Mouse (Mus musculus): ENCODE measurements around the gene Xkr8. TPM values are rescaled to one million over a fixed set of nuclear protein-coding genes. Genes with fewer than 3 reads are reported as not detected.
"Not testable (repeated sequence)": the region's sequence is repeated elsewhere in the genome, so short reads cannot be mapped to it uniquely, and the experiment has no call there.

Xkr8 gene
- 3.4 and 3.6 TPM in 2 replicates for polyA plus RNA-seq (2015; fragmentation: Nextera tagmentation; extraction: Ambion mirVana)

GRCm38 (mm10) chr4:132732148-132732684, at the start of gene Xkr8:
Gene Xkr8, minus strand, starts transcription at chr4:132732546.
- no peaks in the 10 kb centered on the region for H3K27me3 ChIP-seq
- no peak within 1 kb of the TSS for H3K27ac ChIP-seq (replicated peaks)
- WGBS = 1% methylated on average over 34 of the region's 34 CpGs
- ATAC-seq (replicated peaks) = peak; percentile 95
- H3K4me3 ChIP-seq = peak within 1 kb of the TSS; percentile 51
- H3K36me3 ChIP-seq = no peaks in the 10 kb centered on the region
- no peaks in the 10 kb centered on the region for H3K9me3 ChIP-seq
- peak within 1 kb of the TSS; percentile 60 for H3K4me2 ChIP-seq (replicated peaks)
- H3K4me1 ChIP-seq = peaks cover 10% of the 10 kb centered on the region
- H3K9ac ChIP-seq (replicated peaks) = peak within 1 kb of the TSS; percentile 48

DNA sequence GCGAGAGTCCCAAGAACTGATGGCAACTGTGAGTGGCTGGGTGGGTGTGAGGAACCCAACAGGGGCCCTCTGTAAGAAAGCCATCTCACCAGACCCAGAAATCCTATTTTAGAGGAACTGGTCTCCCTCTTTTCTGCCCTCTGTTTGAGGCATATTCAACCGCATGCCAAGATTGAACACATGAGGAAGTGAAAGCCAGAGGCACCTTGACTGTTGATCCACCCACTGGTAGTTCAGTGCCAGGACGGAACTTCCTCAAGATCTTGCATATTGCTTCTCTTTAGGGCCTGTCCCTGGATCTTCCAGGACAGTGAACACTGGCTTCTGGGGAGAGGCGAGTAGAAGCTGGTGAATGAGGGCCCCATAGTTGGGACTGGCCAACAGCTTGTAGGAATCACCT, 47.9 kb upstream of the Xkr8 start:
- Histone ChIP-seq H3K27me3 (no peaks in the 10 kb centered on the region), H3K9me3 (no peaks in the 10 kb centered on the region), H3K4me1 (no peaks in the 10 kb centered on the region), H3K9ac (replicated peaks) (no peak overlapping the region), H3K36me3 (peaks cover 33% of the 10 kb centered on the region), H3K4me3 (no peak overlapping the region), H3K4me2 (replicated peaks) (no peak overlapping the region), H3K27ac (replicated peaks) (no peak overlapping the region)
- 94% methylated on average over 4 of the region's 4 CpGs for WGBS
- ATAC-seq (replicated peaks) = no peak

DNA sequence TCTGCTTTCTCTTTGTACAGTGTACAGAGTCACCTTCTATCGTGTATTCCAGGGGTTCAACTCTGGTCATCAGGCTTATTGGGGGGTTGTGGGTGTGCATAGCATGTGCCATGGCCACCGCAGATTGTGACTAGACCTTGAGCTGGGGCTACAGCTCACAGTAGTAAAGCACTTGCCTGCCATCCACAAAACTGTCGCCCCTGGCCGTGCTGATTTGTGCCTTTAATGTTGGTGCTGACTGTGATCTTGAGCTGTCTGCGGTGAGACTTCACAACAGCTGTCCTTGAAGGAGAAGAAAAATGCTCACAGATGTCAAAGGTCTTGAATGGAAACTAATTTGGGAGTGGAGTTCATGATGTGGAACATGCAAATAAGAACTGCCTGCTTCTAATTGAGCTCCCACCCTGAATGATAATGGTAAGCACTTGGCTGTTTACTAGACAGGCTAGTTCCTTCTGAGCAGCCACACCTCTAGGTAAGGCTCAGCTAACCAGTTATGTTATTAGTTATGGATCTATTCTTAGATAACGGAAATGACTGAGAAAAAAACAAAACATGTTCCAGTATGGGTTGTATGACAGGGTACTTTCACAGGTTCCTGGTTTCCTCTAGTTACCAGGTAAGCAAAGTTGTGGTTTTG, 46.3 kb upstream of the Xkr8 start:
- ATAC-seq (replicated peaks) = no peak
- peaks cover 47% of the 10 kb centered on the region for H3K36me3 ChIP-seq
- WGBS = 95% methylated on average over 6 of the region's 6 CpGs

DNA sequence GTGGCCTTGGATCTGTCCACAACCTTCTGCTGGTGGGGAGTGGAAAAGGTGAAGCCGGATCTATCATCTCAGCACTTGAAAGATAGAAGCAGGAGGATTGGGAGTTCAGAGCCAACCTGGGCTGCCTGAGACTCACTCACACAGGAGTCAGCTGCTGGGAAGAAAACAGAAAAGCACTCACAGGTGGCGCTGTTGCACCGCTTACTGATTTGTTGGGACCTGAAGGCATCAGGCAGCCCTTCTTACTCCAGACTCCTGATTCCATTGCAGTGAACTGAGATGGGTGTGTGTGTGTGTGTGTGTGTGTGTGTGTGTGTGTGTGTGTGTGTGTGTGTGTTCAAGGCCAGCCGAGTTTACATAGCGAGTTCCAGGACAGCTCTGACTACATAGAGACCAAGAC, 44.4 kb upstream of the Xkr8 start:
- Histone ChIP-seq H3K4me1 (no peaks in the 10 kb centered on the region), H3K4me3 (no peak overlapping the region), H3K9ac (replicated peaks) (no peak overlapping the region), H3K27me3 (no peaks in the 10 kb centered on the region), H3K36me3 (peaks cover 59% of the 10 kb centered on the region), H3K27ac (replicated peaks) (no peak overlapping the region), H3K4me2 (replicated peaks) (no peak overlapping the region), H3K9me3 (no peaks in the 10 kb centered on the region)
- ATAC-seq (replicated peaks) = no peak
- WGBS = 92% methylated on average over 5 of the region's 5 CpGs

More for the DNA sequence above, 46.3 kb upstream of the Xkr8 start:
- Histone ChIP-seq H3K27ac (replicated peaks) (no peak overlapping the region), H3K9me3 (no peaks in the 10 kb centered on the region), H3K4me1 (no peaks in the 10 kb centered on the region), H3K4me2 (replicated peaks) (no peak overlapping the region), H3K27me3 (no peaks in the 10 kb centered on the region), H3K4me3 (no peak overlapping the region), H3K9ac (replicated peaks) (no peak overlapping the region)

GRCm38 (mm10) chr4:132774905-132775304, 42.6 kb upstream of the Xkr8 start:
- ATAC-seq (replicated peaks) = no peak
- H3K4me1 ChIP-seq = no peaks in the 10 kb centered on the region
- no peak overlapping the region for H3K4me2 ChIP-seq (replicated peaks)
- H3K27ac ChIP-seq (replicated peaks) = no peak overlapping the region
- H3K4me3 ChIP-seq = no peak overlapping the region
- H3K9me3 ChIP-seq = no peaks in the 10 kb centered on the region
- H3K9ac ChIP-seq (replicated peaks) = no peak overlapping the region
- no peaks in the 10 kb centered on the region for H3K27me3 ChIP-seq
- peaks cover 63% of the 10 kb centered on the region for H3K36me3 ChIP-seq
- 91% methylated on average over 3 of the region's 3 CpGs for WGBS

DNA sequence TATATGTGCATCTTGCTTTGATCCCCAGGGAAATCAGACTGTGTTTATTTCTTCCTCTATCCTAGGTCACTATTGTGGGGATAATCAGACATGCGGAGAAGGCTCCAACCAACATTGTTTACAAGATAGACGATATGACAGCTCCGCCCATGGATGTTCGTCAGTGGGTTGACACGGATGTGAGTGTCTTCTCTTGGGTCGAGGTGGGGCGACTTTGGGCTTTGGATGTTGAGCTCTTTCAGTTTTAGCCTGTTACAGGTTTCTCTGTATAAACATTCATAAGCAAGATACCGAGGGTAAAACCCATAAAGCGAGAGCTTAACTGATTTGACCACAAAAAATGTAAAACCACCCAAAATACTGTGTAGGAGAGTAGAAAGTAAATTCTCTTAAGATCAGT, 39.4 kb upstream of the Xkr8 start:
- 95% methylated on average over 9 of the region's 9 CpGs for WGBS
- no peaks in the 10 kb centered on the region for H3K9me3 ChIP-seq
- H3K27me3 ChIP-seq = no peaks in the 10 kb centered on the region
- peaks cover 43% of the 10 kb centered on the region for H3K36me3 ChIP-seq
- H3K27ac ChIP-seq (replicated peaks) = no peak overlapping the region
- no peak overlapping the region for H3K9ac ChIP-seq (replicated peaks)
- H3K4me1 ChIP-seq = peaks cover 12% of the 10 kb centered on the region
- no peak overlapping the region for H3K4me2 ChIP-seq (replicated peaks)
- no peak overlapping the region for H3K4me3 ChIP-seq
- no peak for ATAC-seq (replicated peaks)

DNA sequence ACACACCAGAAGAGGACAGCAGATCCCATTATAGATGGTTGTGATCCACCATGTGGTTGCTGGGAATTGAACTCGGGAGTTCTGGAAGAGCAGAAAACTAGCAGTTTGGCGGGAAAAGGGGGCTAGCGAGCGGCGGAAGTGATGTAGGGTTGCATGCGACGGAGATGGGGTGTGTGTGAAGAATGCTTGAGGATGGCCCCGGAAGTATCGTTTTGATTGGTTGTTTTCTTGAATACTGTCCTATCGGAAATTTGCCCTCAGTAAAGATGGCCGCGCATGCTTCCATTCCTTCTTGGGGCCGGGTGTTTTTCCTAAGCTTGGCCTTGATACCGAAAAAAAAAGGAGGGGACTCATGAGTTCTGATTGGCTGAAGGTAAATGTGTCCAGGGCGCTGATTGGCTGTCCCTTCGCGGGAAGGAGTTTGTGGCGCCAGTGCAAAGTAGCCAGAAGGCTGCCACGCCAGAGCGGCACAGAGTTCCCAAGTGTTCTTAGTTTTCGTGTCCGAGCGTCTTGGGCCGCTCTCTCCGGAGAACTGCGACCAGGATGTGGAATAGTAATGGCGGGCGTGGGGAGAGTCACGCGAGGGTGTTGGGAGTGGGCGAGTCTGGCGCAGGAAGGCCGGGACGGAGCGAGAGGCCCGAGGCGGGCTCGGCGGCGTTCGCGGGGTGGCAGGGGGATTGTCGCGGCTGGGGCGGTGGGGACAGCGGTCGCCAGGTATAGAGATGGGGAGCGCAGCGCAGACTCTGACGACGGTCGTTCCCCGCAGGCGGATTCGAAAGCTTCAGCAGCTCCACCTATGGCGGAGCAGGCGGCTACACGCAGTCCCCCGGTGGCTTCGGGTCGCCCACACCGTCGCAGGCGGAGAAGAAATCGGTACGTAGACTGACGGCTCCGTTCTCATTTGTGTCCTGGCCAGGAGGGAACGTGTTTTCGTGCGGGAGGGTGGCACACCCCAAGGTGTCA, 35.8 kb upstream of the Xkr8 start, which contains the start of gene Rpa2:
Rpa2 (plus strand) TSS at position 419 of the 963 bp plus-strand sequence.
- peak within 1 kb of the TSS; percentile 81 for H3K4me3 ChIP-seq
- peak within 1 kb of the TSS; percentile 60 for H3K9ac ChIP-seq (replicated peaks)
- ATAC-seq (replicated peaks) = peak; percentile 98
- no peaks in the 10 kb centered on the region for H3K27me3 ChIP-seq
- H3K27ac ChIP-seq (replicated peaks) = no peak within 1 kb of the TSS
- H3K9me3 ChIP-seq = no peaks in the 10 kb centered on the region
- under 1% methylated on average over 71 of the region's 71 CpGs for WGBS
- H3K36me3 ChIP-seq = peaks cover 12% of the 10 kb centered on the region
- peaks cover 12% of the 10 kb centered on the region for H3K4me1 ChIP-seq
- peak within 1 kb of the TSS; percentile 86 for H3K4me2 ChIP-seq (replicated peaks)

GRCm38 (mm10) chr4:132763125-132763524, 30.8 kb upstream of the Xkr8 start:
- not testable (repeated sequence) for H3K36me3 ChIP-seq; H3K9ac ChIP-seq (replicated peaks); H3K27ac ChIP-seq (replicated peaks); H3K9me3 ChIP-seq; ATAC-seq (replicated peaks); H3K27me3 ChIP-seq; H3K4me3 ChIP-seq; H3K4me1 ChIP-seq; H3K4me2 ChIP-seq (replicated peaks)
- WGBS = 90% methylated on average over 3 of the region's 3 CpGs

DNA sequence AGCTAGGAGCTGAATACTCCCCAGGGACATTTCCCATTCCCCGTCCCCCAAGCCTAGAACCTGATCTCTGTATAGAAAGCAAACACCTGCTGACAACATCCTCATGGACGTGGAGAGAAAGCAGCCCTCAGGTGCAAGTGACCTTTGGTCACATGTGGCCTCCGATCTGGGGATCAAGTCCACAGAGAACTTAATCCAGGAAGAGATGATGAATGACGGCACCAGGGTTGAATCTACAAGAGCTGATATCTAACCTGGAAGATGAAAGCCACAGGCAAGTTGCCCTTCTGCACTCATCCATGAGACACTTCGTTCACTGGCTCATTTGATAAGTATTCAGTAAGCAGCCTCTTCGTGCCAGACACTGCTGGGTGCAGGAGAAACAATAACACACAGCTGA, 30.3 kb upstream of the Xkr8 start:
- 76% methylated on average over 6 of the region's 6 CpGs for WGBS

DNA sequence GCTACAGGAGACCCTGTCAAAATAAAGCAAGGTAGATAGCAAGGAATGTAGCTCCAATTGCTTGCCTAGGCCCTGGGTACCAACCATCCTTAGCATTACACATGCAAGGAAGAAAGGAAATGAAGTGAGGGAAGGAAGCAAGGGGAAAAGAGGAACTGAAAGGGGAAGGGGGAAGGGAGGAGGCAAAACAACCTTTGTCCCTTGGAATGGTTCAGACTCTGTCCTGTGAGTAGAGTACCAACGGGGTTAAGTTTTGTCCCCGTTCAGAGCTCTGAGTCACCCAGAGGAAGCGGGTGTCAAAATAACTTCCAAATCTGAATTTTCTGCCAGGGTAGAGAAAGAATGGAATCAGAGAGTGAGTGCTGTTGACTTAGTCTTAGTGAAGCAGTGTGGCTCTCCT, 27.9 kb upstream of the Xkr8 start:
- H3K36me3 ChIP-seq = no peaks in the 10 kb centered on the region
- H3K27ac ChIP-seq (replicated peaks) = no peak overlapping the region
- no peak for ATAC-seq (replicated peaks)
- peaks cover 11% of the 10 kb centered on the region for H3K4me1 ChIP-seq
- H3K4me2 ChIP-seq (replicated peaks) = no peak overlapping the region
- H3K4me3 ChIP-seq = no peak overlapping the region
- 81% methylated on average over 3 of the region's 3 CpGs for WGBS
- H3K27me3 ChIP-seq = peaks cover 10% of the 10 kb centered on the region
- H3K9ac ChIP-seq (replicated peaks) = no peak overlapping the region
- H3K9me3 ChIP-seq = no peaks in the 10 kb centered on the region

More for the DNA sequence above, 30.3 kb upstream of the Xkr8 start:
- Histone ChIP-seq H3K4me1 (no peaks in the 10 kb centered on the region), H3K9me3 (no peaks in the 10 kb centered on the region), H3K4me2 (replicated peaks) (no peak overlapping the region), H3K9ac (replicated peaks) (no peak overlapping the region), H3K27ac (replicated peaks) (no peak overlapping the region), H3K4me3 (no peak overlapping the region), H3K27me3 (peaks cover 6% of the 10 kb centered on the region), H3K36me3 (no peaks in the 10 kb centered on the region)
- no peak for ATAC-seq (replicated peaks)

- WGBS = 87% methylated on average over 7 of the region's 7 CpGs
- H3K4me3 ChIP-seq = no peak overlapping the region
- no peak overlapping the region for H3K4me2 ChIP-seq (replicated peaks)
- no peak overlapping the region for H3K27ac ChIP-seq (replicated peaks)
- peaks cover 11% of the 10 kb centered on the region for H3K4me1 ChIP-seq
- H3K9me3 ChIP-seq = no peaks in the 10 kb centered on the region
- H3K27me3 ChIP-seq = peaks cover 10% of the 10 kb centered on the region
- ATAC-seq (replicated peaks) = no peak
- no peak overlapping the region for H3K9ac ChIP-seq (replicated peaks)
- no peaks in the 10 kb centered on the region for H3K36me3 ChIP-seq
Observed at GRCm38 (mm10) chr4:132757633-132758351, 25.4 kb upstream of the Xkr8 start.
